In genomic region chr5:122079796-122080195, GRCm38 (mm10) we compare ENCODE assay signal across 10 mouse cellular contexts. TPM values are rescaled to one million over a fixed set of nuclear protein-coding genes. Genes with fewer than 3 reads are reported as not detected.
A peak's percentile ranks its signal among the peaks of the same experiment; 100 is the strongest.
DNase-seq lines count a peak whose midpoint lies in the region; ATAC-seq and TF ChIP-seq lines count a peak whose summit lies in the region.
"Had no signal": no experiment of that assay in that cellular context is flagged by ENCODE, and none has a peak within 500 bp of the region (broad histone marks: within the 10 kb centered on the region; RNA-seq: fewer than 3 reads in every experiment).

No protein-coding gene starts in this region.

- no peak for TF ChIP-seq POLR2A in thymus, adult 2 months (IDR thresholded peaks at IDR 0.05; ENCODE audit: control insufficient read depth, extremely low read depth, insufficient read depth, low read length, poor library complexity)

- no peaks in the 10 kb centered on the region for H3K9me3 ChIP-seq in stomach, postnatal 0 days (ENCODE audit: control insufficient read depth, low read length)
- H3K9me3 ChIP-seq: midbrain, embryonic 12.5 days had no signal

- peak; percentile 29; the same call in 1 of the 2 replicates for TF ChIP-seq CTCF in thymus, adult 2 months (IDR thresholded peaks at IDR 0.05; ENCODE audit: borderline replicate concordance, control insufficient read depth, extremely low read depth, insufficient read depth, low read length, poor library complexity)
- TF ChIP-seq CTCF in stomach, postnatal 0 days (IDR thresholded peaks at IDR 0.05; ENCODE audit: low read depth): peak; percentile 56

- H3K36me3 ChIP-seq in thymus, adult 2 months (ENCODE audit: control insufficient read depth, insufficient read depth, low read length): no peaks in the 10 kb centered on the region
- H3K36me3 ChIP-seq in stomach, postnatal 0 days (ENCODE audit: control insufficient read depth, insufficient read depth, low read length): no peaks in the 10 kb centered on the region
- H3K36me3 ChIP-seq: forebrain, embryonic 10.5 days; midbrain, embryonic 12.5 days had no signal

- no peak overlapping the region for H3K4me3 ChIP-seq in thymus, adult 2 months (ENCODE audit: control insufficient read depth, insufficient read depth, low read length)
- no peak overlapping the region for H3K4me3 ChIP-seq in stomach, postnatal 0 days (ENCODE audit: low read depth, low read length)
- H3K4me3 ChIP-seq: forebrain, embryonic 10.5 days; midbrain, embryonic 12.5 days had no signal

- H3K27ac ChIP-seq in thymus, adult 2 months (ENCODE audit: control insufficient read depth, insufficient read depth, low read length): no peak overlapping the region
- H3K27ac ChIP-seq in stomach, postnatal 0 days (replicated peaks): no peak overlapping the region
- H3K27ac ChIP-seq: forebrain, embryonic 10.5 days; midbrain, embryonic 12.5 days had no signal

- WGBS in thymus, adult 2 months: 84% methylated on average over 7 of the region's 7 CpGs
- 86% methylated on average over 7 of the region's 7 CpGs for WGBS in stomach, postnatal 0 days

- no peak overlapping the region for H3K9ac ChIP-seq in stomach, postnatal 0 days (ENCODE audit: low read length)
- H3K9ac ChIP-seq: midbrain, embryonic 12.5 days had no signal

- peak; percentile 25 to 47 for DNase-seq in kidney, postnatal 4 days
- no peak for DNase-seq in kidney, adult 18-20 months
- DNase-seq in thymus, adult 2 months: no peak
- no peak for DNase-seq in thymus, postnatal 25 days
- peak; percentile 93 for DNase-seq in ZHBTc4 (ENCODE audit: low read depth, low spot score)
- DNase-seq in stomach, postnatal 0 days (ENCODE audit: low spot score): no peak
- DNase-seq in cerebellum, adult 9-11 months: no peak

- no peaks in the 10 kb centered on the region for H3K4me1 ChIP-seq in thymus, adult 2 months (replicated peaks; ENCODE audit: control insufficient read depth, insufficient read depth, low read length)
- H3K4me1 ChIP-seq in stomach, postnatal 0 days (replicated peaks; ENCODE audit: control insufficient read depth, insufficient read depth): no peaks in the 10 kb centered on the region
- H3K4me1 ChIP-seq: forebrain, embryonic 10.5 days; midbrain, embryonic 12.5 days had no signal

- no peak for ATAC-seq in stomach, postnatal 0 days (ENCODE audit: low FRiP score, low TSS enrichment)

- H3K4me2 ChIP-seq in stomach, postnatal 0 days (replicated peaks; ENCODE audit: low read depth): no peak overlapping the region
- H3K4me2 ChIP-seq: heart, embryonic 11.5 days; midbrain, embryonic 12.5 days had no signal

- no peak for TF ChIP-seq EP300 in stomach, postnatal 0 days (optimal IDR thresholded peaks at IDR 0.05)

- H3K27me3 ChIP-seq in thymus, adult 2 months (ENCODE audit: control insufficient read depth, insufficient read depth, low read length): no peaks in the 10 kb centered on the region
- no peaks in the 10 kb centered on the region for H3K27me3 ChIP-seq in stomach, postnatal 0 days (ENCODE audit: control insufficient read depth, insufficient read depth, low read length)

RNA-seq across cellular contexts. Expression of gene Myl2, which starts 21.0 kb away (rescaled TPM):
- polyA plus RNA-seq in thymus, adult 2 months (2012; rRNA removed): 0.79 and 169 TPM in 2 replicates
- 0.21 and 0.30 TPM in 2 replicates for polyA plus RNA-seq in stomach, postnatal 0 days (2015; fragmentation: Nextera tagmentation; extraction: Ambion mirVana)
- polyA plus RNA-seq: forebrain, embryonic 10.5 days had no signal

RNA-seq across cellular contexts. Expression of gene Cux2, which starts 29.9 kb away (rescaled TPM):
- polyA plus RNA-seq in thymus, adult 2 months (2012; rRNA removed): 0.18 and 0.75 TPM in 2 replicates
- polyA plus RNA-seq in stomach, postnatal 0 days (2015; fragmentation: Nextera tagmentation; extraction: Ambion mirVana): 1.2 and 1.5 TPM in 2 replicates

Comparison
In these comparisons a context has a peak if more than half of its experiments do, and no peak if none do; other contexts are left out.
1. DNase-seq: peak in kidney, postnatal 4 days (2 of 2) and ZHBTc4 (single experiment); none in kidney, adult 18-20 months (single experiment), thymus, adult 2 months (single experiment), thymus, postnatal 25 days (single experiment), stomach, postnatal 0 days (single experiment) and cerebellum, adult 9-11 months (single experiment).